Mouse (Mus musculus): ENCODE measurements around the gene Lpcat3.

The Lpcat3 gene

GRCm38 (mm10) chr6:124738511-124739023 is 75.7 kb downstream of the Lpcat3 start, which contains the start of gene Ptpn6:
TSS of gene Ptpn6 (minus strand) at chr6:124738714.
- peak; percentile 64 to 78 for DNase-seq (ENCODE audit: low spot score in 2 of 2)

- DNase-seq (ENCODE audit: low spot score in 2 of 2) = no peak
Observed at GRCm38 (mm10) chr6:124739231-124739796, 76.5 kb downstream of the Lpcat3 start.

- peak in 1 of 2 experiments; percentile 44 for DNase-seq (ENCODE audit: low spot score in 2 of 2)
Observed at GRCm38 (mm10) chr6:124740211-124740887, 77.5 kb downstream of the Lpcat3 start.

- peak; percentile 79 to 83 for DNase-seq (ENCODE audit: low spot score in 2 of 2)
Observed at GRCm38 (mm10) chr6:124740888-124741761, 78.3 kb downstream of the Lpcat3 start, which contains the start of gene Grcc10. TSS of gene Grcc10 (minus strand) at chr6:124741374.

- no peak for DNase-seq (ENCODE audit: low spot score in 2 of 2)
Observed at GRCm38 (mm10) chr6:124741842-124742241, 79.0 kb downstream of the Lpcat3 start.

GRCm38 (mm10) chr6:124742839-124743514 is 80.2 kb downstream of the Lpcat3 start:
- DNase-seq (ENCODE audit: low spot score in 2 of 2) = no peak

GRCm38 (mm10) chr6:124743647-124744046 is 80.8 kb downstream of the Lpcat3 start:
- DNase-seq (ENCODE audit: low spot score in 2 of 2) = no peak

GRCm38 (mm10) chr6:124744755-124745321 is 82.0 kb downstream of the Lpcat3 start:
- no peak for DNase-seq (ENCODE audit: low spot score in 2 of 2)

GRCm38 (mm10) chr6:124745490-124746295 is 82.9 kb downstream of the Lpcat3 start:
- DNase-seq (ENCODE audit: low spot score in 2 of 2) = peak; percentile 87 to 94

- DNase-seq (ENCODE audit: low spot score in 2 of 2) = no peak
Observed at GRCm38 (mm10) chr6:124746296-124746605, 83.4 kb downstream of the Lpcat3 start.

- no peak for DNase-seq (ENCODE audit: low spot score in 2 of 2)
Observed at GRCm38 (mm10) chr6:124746654-124747632, 84.1 kb downstream of the Lpcat3 start.

GRCm38 (mm10) chr6:124750405-124750804 is 87.6 kb downstream of the Lpcat3 start:
- no peak for DNase-seq (ENCODE audit: low spot score in 2 of 2)

- no peak for DNase-seq (ENCODE audit: low spot score in 2 of 2)
Observed at GRCm38 (mm10) chr6:124753861-124754260, 91.0 kb downstream of the Lpcat3 start.
